Mouse (Mus musculus) Patski (cell line): ENCODE data around the gene Habp2. TPM values are rescaled to one million over a fixed set of nuclear protein-coding genes. Genes with fewer than 3 reads are reported as not detected.
A peak's percentile ranks its signal among the peaks of the same experiment; 100 is the strongest.

Experiments used
- ATAC-seq: fragments of 100-300 bp; one replicate; pipeline ENCODE4 v1.8.0; 2021
- CTCF ChIA-PET: fragments of 350-600 bp; sonication (Branson Sonifier 250); formaldehyde crosslinking; loops from one replicate; lab custom pipeline; 2022; ENCODE audit warnings: inconsistent platforms; lab: Charles Lee
- POLR2A ChIA-PET: fragments of 350-600 bp; sonication (Branson Sonifier 250); formaldehyde crosslinking; loops from one replicate; lab custom pipeline; 2022; ENCODE audit warnings: antibody characterized with exemption, inconsistent platforms; lab: Charles Lee
- DNase-seq: peaks from one replicate; pipeline ENCODE4 v3.0.0-alpha.2; 2011; ENCODE audit warnings: low read depth, low spot score
- H3K27me3 ChIP-seq: fragments of 371-371 bp; one replicate; pipeline ENCODE4 v1.5.1; 2021
- CTCF ChIP-seq: fragments of 100-300 bp; IDR thresholded peaks from one replicate; pipeline ENCODE4 v1.5.1; 2021
- in situ Hi-C: fragments of 300-500 bp; cut with MboI; formaldehyde crosslinking; loops from 3 replicates; pipeline ENCODE4 v1.11.1; 2018; ENCODE audit warnings: low pct_unique_long_range_greater_than_20kb, mixed read lengths
- polyA plus RNA-seq: library from polyadenylated mRNA; unstranded; gene quantifications from one replicate; pipeline ENCODE4 v1.2.3, GENCODE M21; 2021

Gene Habp2
- polyA plus RNA-seq, 1 experiment from 2014 or later: 5.8 TPM

- ChIA-PET POLR2A (no interaction called here), CTCF (interaction anchor here (0.7 to 0.9 kb wide), 2 partner anchors 15 to 158 kb away, joined by 3 to 4 read pairs; no protein-coding TSS in a partner anchor)
- ATAC-seq (no peak), DNase-seq (no peak)
- in situ Hi-C loops: no loop called here
- H3K27me3 ChIP-seq: peaks cover 13% of the 10 kb centered on the region
- TF ChIP-seq CTCF: peak; percentile 26
Measured at GRCm38 (mm10) chr19:56292335-56292734, 5.4 kb downstream of the Habp2 start.

- ChIA-PET CTCF (interaction anchor here (0.7 to 2.8 kb wide), 10 partner anchors 9 to 160 kb away, joined by 3 to 12 read pairs (median 3); no protein-coding TSS in a partner anchor), POLR2A (interaction anchor here (0.6 kb wide), 1 partner anchor 1340 kb away, joined by 3 read pairs; no protein-coding TSS in a partner anchor)
- in situ Hi-C loops: no loop called here
- DNase-seq: no peak
- peaks cover 26% of the 10 kb centered on the region for H3K27me3 ChIP-seq
- peak; percentile 90 for TF ChIP-seq CTCF
- peak; percentile 81 for ATAC-seq
Measured at GRCm38 (mm10) chr19:56294654-56295399, 7.9 kb downstream of the Habp2 start.

GRCm38 (mm10) chr19:56296668-56297067 lies 9.7 kb downstream of the Habp2 start:
- ATAC-seq: no peak
- DNase-seq: no peak
- H3K27me3 ChIP-seq: peaks cover 33% of the 10 kb centered on the region
- POLR2A ChIA-PET: no interaction called here
- in situ Hi-C loops: no loop called here
- no peak for TF ChIP-seq CTCF
- CTCF ChIA-PET: interaction anchor here (1.3 kb wide), 1 partner anchor 964 kb away, joined by 3 read pairs; no protein-coding TSS in a partner anchor

GRCm38 (mm10) chr19:56297264-56297663 lies 10.3 kb downstream of the Habp2 start:
- CTCF ChIA-PET: interaction anchor here (1.3 kb wide), 1 partner anchor 964 kb away, joined by 3 read pairs; no protein-coding TSS in a partner anchor
- ATAC-seq: no peak
- peaks cover 33% of the 10 kb centered on the region for H3K27me3 ChIP-seq
- DNase-seq: no peak
- POLR2A ChIA-PET: no interaction called here
- in situ Hi-C loops: no loop called here
- no peak for TF ChIP-seq CTCF

- in situ Hi-C loops: no loop called here
- DNase-seq (no peak), ATAC-seq (no peak)
- TF ChIP-seq CTCF: no peak
- POLR2A ChIA-PET: no interaction called here
- H3K27me3 ChIP-seq: peaks cover 41% of the 10 kb centered on the region
- CTCF ChIA-PET: no interaction called here
Measured at GRCm38 (mm10) chr19:56300835-56301234, 13.9 kb downstream of the Habp2 start.

- ChIA-PET CTCF (interaction anchor here (1.0 kb wide), 1 partner anchor 10 kb away, joined by 3 read pairs; no protein-coding TSS in a partner anchor), POLR2A (no interaction called here)
- in situ Hi-C loops: no loop called here
- no peak for TF ChIP-seq CTCF
- H3K27me3 ChIP-seq: peaks cover 18% of the 10 kb centered on the region
- ATAC-seq (no peak), DNase-seq (no peak)
Measured at GRCm38 (mm10) chr19:56316531-56316930, 29.6 kb downstream of the Habp2 start.

GRCm38 (mm10) chr19:56319219-56319618 lies 32.3 kb downstream of the Habp2 start:
- DNase-seq (no peak), ATAC-seq (no peak)
- TF ChIP-seq CTCF: no peak
- H3K27me3 ChIP-seq: peaks cover 10% of the 10 kb centered on the region
- CTCF ChIA-PET: no interaction called here
- POLR2A ChIA-PET: no interaction called here
- in situ Hi-C loops: no loop called here

GRCm38 (mm10) chr19:56319629-56320028 lies 32.7 kb downstream of the Habp2 start:
- DNase-seq: no peak
- ChIA-PET CTCF (no interaction called here), POLR2A (no interaction called here)
- H3K27me3 ChIP-seq: peaks cover 6% of the 10 kb centered on the region
- no peak for ATAC-seq
- TF ChIP-seq CTCF: no peak
- in situ Hi-C loops: no loop called here

- in situ Hi-C loops: no loop called here
- TF ChIP-seq CTCF: no peak
- CTCF ChIA-PET: no interaction called here
- ATAC-seq (no peak), DNase-seq (no peak)
- POLR2A ChIA-PET: no interaction called here
- no peaks in the 10 kb centered on the region for H3K27me3 ChIP-seq
Measured at GRCm38 (mm10) chr19:56320186-56320860, 33.4 kb downstream of the Habp2 start.

GRCm38 (mm10) chr19:56321303-56321920 lies 34.5 kb downstream of the Habp2 start:
- POLR2A ChIA-PET: no interaction called here
- no peak for TF ChIP-seq CTCF

More at GRCm38 (mm10) chr19:56321303-56321920, 34.5 kb downstream of the Habp2 start:
- no peak for DNase-seq
- ATAC-seq: no peak
- CTCF ChIA-PET: no interaction called here
- in situ Hi-C loops: no loop called here
- no peaks in the 10 kb centered on the region for H3K27me3 ChIP-seq
